Mouse (Mus musculus) liver, postnatal 0 days (tissue): Measurements from ENCODE around the gene Dynlt1f.
"Not testable (repeated sequence)": the region's sequence is repeated elsewhere in the genome, so short reads cannot be mapped to it uniquely, and the experiment has no call there.

Experiments
- CTCF ChIP-seq: sonication (generic); IDR thresholded peaks from 2 replicates; pipeline ENCODE4 v1.5.1; 2016; ENCODE audit warnings: antibody characterized with exemption, low read depth
- EP300 ChIP-seq: IDR thresholded peaks from 2 replicates; pipeline ENCODE4 v1.6.1; 2016; ENCODE audit warnings: antibody characterized with exemption, low read depth, mild to moderate bottlenecking

DNA sequence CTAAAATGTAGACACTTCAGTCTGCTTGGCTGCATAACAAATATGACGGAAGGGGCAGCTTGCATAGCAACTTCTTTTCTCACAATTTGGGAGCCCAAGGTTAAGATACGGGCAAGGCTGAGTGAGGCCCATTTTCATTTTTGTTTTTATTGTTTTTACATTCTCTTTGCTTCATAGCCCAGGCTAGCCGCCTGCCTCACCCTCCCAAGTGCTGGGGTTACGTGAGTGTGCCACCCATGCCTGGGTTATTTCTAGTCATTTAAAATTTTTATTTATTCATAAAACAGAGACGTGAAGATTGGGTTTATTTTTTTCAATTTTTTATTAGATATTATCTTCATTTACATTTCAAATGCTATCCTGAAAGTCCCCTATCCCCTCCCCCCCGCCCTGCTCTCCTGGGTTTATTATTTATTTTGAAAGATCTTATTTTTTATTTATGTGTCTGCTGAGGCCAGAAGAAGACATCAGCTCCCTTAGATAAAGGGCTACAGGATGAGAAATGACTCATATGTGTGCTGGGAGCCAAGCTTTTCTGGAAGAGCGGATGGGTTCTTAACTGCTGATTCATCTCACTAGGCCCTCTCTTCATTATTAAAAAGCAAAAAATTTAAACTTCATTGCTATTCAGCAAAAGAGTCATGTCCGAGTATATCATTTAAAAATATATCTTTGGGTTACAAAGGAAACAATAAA is 55.3 kb downstream of the Dynlt1f start:
- not testable (repeated sequence) for TF ChIP-seq CTCF, EP300
